Mouse (Mus musculus) lung, adult 2 months (tissue): ENCODE data around the gene Calr4.

Source experiments
- CTCF ChIP-seq: fragments of 200-500 bp; IDR thresholded peaks from 2 replicates; pipeline ENCODE4 v1.5.1; 2011; ENCODE audit warnings: mild to moderate bottlenecking, low read length, control low read depth; ENCODE audit not compliant: insufficient read depth
- POLR2A ChIP-seq: fragments of 200-500 bp; IDR thresholded peaks from 2 replicates; pipeline ENCODE4 v1.6.1; 2011; ENCODE audit warnings: low read depth, mild to moderate bottlenecking, control low read depth, low read length, borderline replicate concordance; ENCODE audit errors: extremely low read depth

DNA sequence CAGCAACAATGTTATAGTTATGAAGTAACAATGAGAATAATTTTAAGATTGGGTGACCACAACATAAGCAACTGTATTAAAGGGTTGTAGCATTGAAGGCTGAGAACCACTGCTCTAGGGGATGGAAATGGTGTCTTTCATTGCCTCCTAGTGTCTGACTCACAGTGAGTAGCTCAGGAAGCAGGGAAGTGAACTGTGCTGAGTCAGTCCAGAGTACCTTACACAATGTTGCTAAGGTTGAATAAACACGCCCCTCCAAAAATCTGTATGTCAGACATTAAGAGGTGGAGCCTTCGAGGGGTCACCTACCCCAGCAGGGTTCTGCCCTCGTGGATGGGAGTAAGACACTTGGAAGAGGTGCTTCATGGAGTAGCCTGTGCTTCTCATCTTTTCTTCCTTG, 20.3 kb upstream of the Calr4 start:
- TF ChIP-seq CTCF, result no peak
- no peak for TF ChIP-seq POLR2A
